Mouse (Mus musculus): ENCODE measurements around the gene Tmem109.

Tmem109 gene

GRCm38 (mm10) chr19:10895016-10895528, 13.3 kb upstream of the Tmem109 start, which contains the start of gene Prpf19:
Gene Prpf19, plus strand, starts transcription at chr19:10895231.
- in situ Hi-C loops (cut with MboI, MseI): no loop called here

DNA sequence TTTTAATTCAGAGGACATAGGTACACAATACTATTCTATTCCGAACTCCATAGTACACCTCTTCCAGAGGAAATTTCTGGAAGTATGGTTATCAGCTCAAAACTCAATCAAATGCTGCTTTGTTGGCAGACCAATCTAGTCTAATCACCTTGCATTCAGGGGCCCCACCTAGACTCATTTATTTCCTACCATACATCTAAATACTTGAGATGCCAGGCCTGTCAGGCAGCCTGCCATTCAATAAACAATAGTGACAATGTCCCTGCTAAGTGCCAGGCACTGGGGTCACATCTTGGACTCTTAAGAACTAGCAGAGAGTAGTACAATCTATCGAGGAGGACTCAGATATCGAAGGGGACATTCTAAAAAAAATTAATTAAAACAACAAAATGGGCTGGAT, 10.4 kb upstream of the Tmem109 start:
- in situ Hi-C loops (cut with MboI, MseI): no loop called here

GRCm38 (mm10) chr19:10880975-10881425, 801 bp downstream of the Tmem109 start:
- in situ Hi-C loops (cut with MboI, MseI): no loop called here

GRCm38 (mm10) chr19:10880085-10880974, 1.5 kb downstream of the Tmem109 start:
- in situ Hi-C loops (cut with MboI, MseI): no loop called here

- in situ Hi-C loops (cut with MboI, MseI): no loop called here
Measured at GRCm38 (mm10) chr19:10878201-10878837, 3.5 kb downstream of the Tmem109 start.

GRCm38 (mm10) chr19:10871328-10871961, 10.4 kb downstream of the Tmem109 start:
- in situ Hi-C loops (cut with MboI, MseI): no loop called here

DNA sequence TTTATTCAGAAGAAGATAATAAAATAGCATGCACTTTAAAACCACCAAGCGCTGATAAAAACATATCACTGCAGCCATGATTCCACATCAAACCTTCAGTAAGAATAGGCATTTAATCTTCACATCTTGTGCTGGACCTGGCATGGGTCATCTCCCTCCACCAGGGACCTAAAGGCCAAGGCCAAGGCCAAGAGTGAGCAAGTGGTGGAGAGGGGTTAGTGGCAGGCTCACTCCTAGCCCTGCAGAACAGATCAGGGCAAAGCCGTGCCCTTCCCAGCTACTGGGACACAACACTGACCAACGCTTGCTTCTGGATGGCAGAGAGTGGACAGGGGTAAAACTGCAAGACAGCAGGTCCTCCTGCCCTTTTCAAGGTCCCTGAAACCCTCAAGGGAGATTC, 11.1 kb downstream of the Tmem109 start:
- in situ Hi-C loops (cut with MboI, MseI): no loop called here

DNA sequence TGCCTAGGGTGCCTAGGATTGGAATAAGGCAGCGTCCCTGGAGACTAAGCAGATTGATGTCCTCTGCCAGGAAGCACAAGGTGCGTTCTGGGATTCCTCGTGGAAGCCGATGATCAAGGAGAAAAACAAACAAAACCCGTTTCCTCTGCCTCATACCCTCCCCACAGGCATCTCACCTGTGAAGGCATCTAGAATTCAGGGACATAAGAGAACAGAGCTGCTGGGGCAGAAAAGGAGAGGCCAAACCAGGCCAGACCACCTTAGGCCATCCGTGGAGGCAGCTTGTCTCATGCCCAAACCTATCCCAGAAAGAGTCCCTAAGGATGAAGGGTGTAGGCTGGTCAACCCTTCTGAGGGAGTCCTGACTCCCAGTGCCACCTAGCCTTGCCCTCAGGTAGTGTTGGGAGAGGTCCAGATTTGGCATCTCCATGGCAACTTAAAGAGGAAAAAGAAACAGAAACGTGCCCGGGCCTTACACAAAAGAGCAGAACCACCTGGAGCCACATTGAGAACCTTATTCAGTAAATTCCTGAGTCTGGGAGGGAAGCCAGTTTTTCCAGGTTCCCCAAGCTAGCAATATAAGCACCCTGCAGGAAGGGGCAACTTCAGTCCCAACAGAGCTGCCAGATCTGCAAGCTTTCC, 11.8 kb downstream of the Tmem109 start, which contains the start of gene Tmem132a:
TSS of gene Tmem132a (minus strand) at position 55 of the 642 bp plus-strand sequence.
- in situ Hi-C loops (cut with MboI, MseI): no loop called here

GRCm38 (mm10) chr19:10869241-10869885, 12.4 kb downstream of the Tmem109 start:
- in situ Hi-C loops (cut with MboI, MseI): no loop called here

DNA sequence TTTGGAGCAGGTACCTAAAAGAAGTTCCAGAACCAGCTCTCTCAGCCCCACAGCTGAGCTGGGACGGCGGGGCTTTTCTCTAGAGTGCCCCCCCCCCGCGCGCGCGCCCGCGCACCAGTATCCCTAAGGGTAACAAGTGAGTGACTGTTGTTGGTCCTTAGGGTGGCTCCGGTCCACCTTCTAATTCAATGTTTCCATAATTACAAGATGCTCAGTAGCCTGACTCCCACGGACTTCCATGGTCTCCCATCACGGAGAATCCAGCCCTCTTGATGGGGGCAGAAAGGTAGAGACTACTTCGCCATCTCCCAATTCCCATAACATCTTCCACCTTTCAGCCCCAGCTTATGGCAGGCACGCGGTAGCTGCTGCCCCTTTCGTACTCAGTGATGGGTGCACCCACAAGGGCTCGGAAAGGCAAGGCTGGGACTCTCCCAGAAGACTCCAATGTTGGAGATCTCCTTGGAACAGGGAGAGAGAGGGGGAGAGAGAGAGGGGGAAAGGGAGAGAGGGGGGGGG, 13.1 kb downstream of the Tmem109 start:
- in situ Hi-C loops (cut with MboI, MseI): no loop called here

DNA sequence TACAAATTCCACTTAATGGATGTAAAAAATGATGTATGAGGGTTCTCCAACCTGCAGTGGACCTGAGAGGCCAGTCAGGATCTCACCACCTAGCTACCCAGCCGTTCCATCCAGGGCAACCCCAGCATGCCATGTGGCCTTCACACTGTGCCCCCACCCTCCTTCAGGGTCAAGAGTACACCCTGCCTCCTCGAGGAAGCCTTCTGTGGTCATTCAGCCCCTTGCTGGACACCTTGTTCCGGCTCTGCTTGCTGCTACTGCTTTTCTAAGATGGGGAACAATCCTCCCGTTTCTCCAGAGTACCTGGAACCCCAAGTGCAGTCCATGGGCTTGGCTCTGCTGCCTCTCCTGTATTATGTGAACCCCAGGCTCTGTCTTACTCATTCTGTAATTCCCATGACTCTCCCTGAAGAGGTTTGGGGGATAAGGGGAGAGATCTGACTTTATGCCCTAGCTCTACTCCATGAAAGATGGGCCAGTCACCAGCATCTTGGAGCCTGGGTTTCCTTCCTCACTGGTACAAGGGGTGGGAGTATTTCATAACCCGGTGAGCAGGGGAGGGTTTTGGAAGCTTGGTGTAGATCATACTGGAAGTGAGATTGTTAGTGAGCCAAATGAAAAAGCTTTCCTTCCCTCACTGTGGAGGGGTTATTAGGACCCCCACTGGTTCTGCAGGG, 13.7 kb downstream of the Tmem109 start:
- in situ Hi-C loops (cut with MboI, MseI): no loop called here

GRCm38 (mm10) chr19:10866351-10866750, 15.4 kb downstream of the Tmem109 start:
- in situ Hi-C loops (cut with MboI, MseI): no loop called here

DNA sequence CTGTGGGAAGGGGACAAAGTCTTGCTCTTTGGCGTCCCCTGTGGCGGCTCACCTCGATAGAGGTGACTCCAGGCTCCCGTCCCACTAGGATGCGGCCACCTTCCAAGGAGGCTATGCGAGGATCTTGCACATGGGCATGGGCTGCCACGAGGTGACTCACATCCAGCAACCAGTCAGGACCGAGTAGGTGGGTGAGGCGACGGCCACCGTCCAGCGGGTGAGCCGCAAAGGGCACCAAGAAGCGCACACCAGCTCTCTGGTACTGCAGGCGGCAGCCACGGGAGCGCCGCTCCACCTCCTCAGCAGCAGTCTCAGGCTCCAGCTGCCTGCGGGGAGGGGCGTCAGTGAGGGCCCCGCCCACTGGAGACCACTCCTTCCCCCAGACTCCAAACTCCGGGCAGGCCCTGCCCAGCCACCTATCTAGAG, 21.7 kb downstream of the Tmem109 start:
- in situ Hi-C loops (cut with MboI, MseI): no loop called here

- in situ Hi-C loops (cut with MboI, MseI): no loop called here
Measured at GRCm38 (mm10) chr19:10856520-10856919, 25.3 kb downstream of the Tmem109 start.

GRCm38 (mm10) chr19:10855422-10855821, 26.4 kb downstream of the Tmem109 start:
- in situ Hi-C loops (cut with MboI, MseI): no loop called here

DNA sequence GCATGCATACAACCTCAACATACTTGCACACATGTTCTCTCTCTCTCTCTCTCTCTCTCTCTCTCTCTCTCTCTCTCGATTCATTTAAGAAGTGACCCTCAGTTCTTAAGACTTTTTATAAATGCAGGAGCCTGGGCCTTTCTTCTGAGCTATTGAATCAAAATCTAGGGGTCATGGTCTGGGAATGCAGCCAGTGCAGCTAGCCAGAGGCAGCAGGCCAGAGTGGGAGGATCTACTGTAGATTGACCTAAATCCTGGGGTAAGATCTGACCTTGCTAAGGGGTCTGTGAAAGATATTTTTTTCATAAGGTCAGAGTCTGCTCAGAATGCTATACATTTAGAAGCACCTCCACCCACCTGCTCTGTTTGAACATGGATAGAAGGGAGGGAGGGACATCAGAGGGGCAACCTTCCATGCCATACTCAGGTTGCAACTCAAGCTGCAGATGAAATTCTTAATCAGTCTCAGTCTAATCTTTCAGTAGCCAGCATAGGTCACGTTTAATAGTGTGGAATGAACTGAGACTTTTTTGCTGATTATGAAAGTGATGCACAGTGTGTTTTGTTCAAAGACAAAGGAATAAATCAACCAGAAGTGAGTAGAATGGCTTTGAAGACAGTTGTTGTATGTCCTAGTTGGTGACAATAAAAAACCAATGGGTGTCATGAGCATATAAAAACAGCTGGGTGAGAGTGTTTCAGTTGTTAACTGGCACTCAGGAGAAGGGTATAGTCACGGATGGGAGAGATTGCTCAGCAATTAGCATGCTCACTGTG, 34.3 kb downstream of the Tmem109 start:
- in situ Hi-C loops (cut with MboI, MseI): no loop called here

DNA sequence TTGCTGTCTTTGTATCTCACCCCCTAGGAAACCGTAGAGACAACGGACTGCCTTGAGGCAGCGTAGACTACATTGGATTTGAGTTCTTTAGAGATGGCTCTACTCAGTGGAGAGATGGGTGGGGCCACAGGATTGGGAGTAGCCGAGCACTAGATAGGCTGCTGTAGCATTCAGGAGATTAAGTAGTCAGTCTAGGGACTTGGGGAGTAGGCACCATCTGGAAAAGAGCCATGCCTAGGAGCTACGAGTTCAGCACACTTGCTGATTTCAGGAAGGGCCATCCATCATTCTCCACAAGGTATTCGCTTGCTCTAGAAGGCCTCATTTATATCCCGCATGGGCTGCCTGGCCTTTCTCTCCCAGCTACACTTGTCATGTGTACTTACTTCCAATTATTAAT, 35.7 kb downstream of the Tmem109 start:
- in situ Hi-C loops (cut with MboI, MseI): no loop called here

- in situ Hi-C loops (cut with MboI, MseI): no loop called here
Measured at GRCm38 (mm10) chr19:10845454-10845853, 36.3 kb downstream of the Tmem109 start.

- in situ Hi-C loops (cut with MboI, MseI): no loop called here
Measured at GRCm38 (mm10) chr19:10844206-10844605, 37.6 kb downstream of the Tmem109 start.
